Mouse (Mus musculus) heart, adult 2 months (tissue): ENCODE data around the gene Zg16.

Experiments used
- CTCF ChIP-seq: fragments of 200-600 bp; IDR thresholded peaks from 2 replicates; pipeline ENCODE4 v1.8.1; 2022; ENCODE audit warnings: antibody characterized with exemption, mild to moderate bottlenecking, moderate library complexity
- EP300 ChIP-seq: fragments of 200-500 bp; IDR thresholded peaks from 2 replicates; pipeline ENCODE4 v1.6.1; 2011; ENCODE audit warnings: low read depth, low read length, control low read depth; ENCODE audit not compliant: insufficient read depth
- POLR2A ChIP-seq: fragments of 200-500 bp; IDR thresholded peaks from 2 replicates; pipeline ENCODE4 v1.6.1; 2011; ENCODE audit warnings: mild to moderate bottlenecking, low read depth, low read length, control low read depth; ENCODE audit not compliant: insufficient read depth

DNA sequence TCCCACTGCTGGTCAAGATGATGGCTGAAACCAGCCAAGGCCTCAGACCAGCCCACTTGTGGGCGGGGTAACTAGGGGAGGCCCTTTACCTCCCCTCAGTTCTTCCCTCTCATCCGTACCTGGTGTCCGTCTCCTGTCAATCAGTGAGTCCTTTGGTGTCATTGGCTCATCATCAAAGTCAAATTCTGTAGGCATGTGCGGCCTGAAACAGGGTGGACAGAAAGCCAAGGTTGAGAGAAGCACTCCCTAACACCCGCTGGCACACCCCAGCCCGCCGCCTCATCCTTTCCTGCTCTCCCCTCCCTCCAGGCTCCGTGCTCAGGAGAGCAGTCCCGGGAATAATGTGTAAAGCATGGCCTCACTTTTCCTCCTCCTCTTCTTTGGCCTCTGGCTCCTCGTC is 71.0 kb downstream of the Zg16 start:
- TF ChIP-seq POLR2A (no peak), CTCF (no peak), EP300 (no peak)
